Mouse (Mus musculus) limb, embryonic 11.5 days (tissue): ENCODE data around the gene Anpep. TPM values are rescaled to one million over a fixed set of nuclear protein-coding genes. Genes with fewer than 3 reads are reported as not detected.

Source experiments
- ATAC-seq: fragments of 200-750 bp; cut with Nextera tagmentation; 2 replicates; pipeline ENCODE4 v1.8.0; 2017; ENCODE audit warnings: low read depth; ENCODE audit not compliant: insufficient number of reproducible peaks, low FRiP score, low TSS enrichment
- DNase-seq: peaks from one replicate; pipeline ENCODE4 v3.0.0-alpha.2; 2015; ENCODE audit warnings: low spot score
- H3K27ac ChIP-seq: fragments of 300-500 bp; sonication (generic); replicated peaks from 2 replicates; pipeline ENCODE4 v1.5.1; 2014; ENCODE audit warnings: low read depth, mild to moderate bottlenecking, low read length
- H3K27me3 ChIP-seq: fragments of 300-500 bp; sonication (generic); 2 replicates; pipeline ENCODE4 v1.6.1; 2014; ENCODE audit warnings: mild to moderate bottlenecking, low read length, mixed read lengths; ENCODE audit not compliant: control insufficient read depth, insufficient read depth
- H3K36me3 ChIP-seq: fragments of 300-500 bp; sonication (generic); 2 replicates; pipeline ENCODE4 v1.6.1; 2014; ENCODE audit warnings: mild to moderate bottlenecking, low read length, moderate library complexity, mixed read lengths; ENCODE audit not compliant: control insufficient read depth, insufficient read depth
- H3K4me1 ChIP-seq: fragments of 300-500 bp; sonication (generic); 2 replicates; pipeline ENCODE4 v1.6.1; 2014; ENCODE audit warnings: low read length, mixed read lengths; ENCODE audit not compliant: control insufficient read depth, insufficient read depth
- H3K4me2 ChIP-seq: fragments of 300-500 bp; sonication (generic); 2 replicates; pipeline ENCODE4 v1.6.1; 2014; ENCODE audit warnings: low read depth, mild to moderate bottlenecking, moderate library complexity; ENCODE audit not compliant: severe bottlenecking
- H3K4me3 ChIP-seq: fragments of 300-500 bp; sonication (generic); 2 replicates; pipeline ENCODE4 v1.5.1; 2014; ENCODE audit warnings: low read depth, low read length
- H3K9ac ChIP-seq: fragments of 300-500 bp; sonication (generic); 2 replicates; pipeline ENCODE4 v1.6.1; 2014; ENCODE audit warnings: mild to moderate bottlenecking, low read length
- H3K9me3 ChIP-seq: fragments of 300-500 bp; sonication (generic); 2 replicates; pipeline ENCODE4 v1.6.1; 2016; ENCODE audit warnings: low read length; ENCODE audit not compliant: control insufficient read depth
- WGBS: fragments of 180-500 bp; shearing (Covaris S2); extraction: QIAGEN DNeasy Blood & Tissue Kit; methylation state at CpG from one replicate; pipeline ENCODE4 v1.1.7; 2014; 5-methylcytosine and 5-hydroxymethylcytosine counted together
- polyA plus RNA-seq: library from polyadenylated mRNA; unstranded; fragments of >200 nt; fragmentation: Nextera tagmentation; extraction: Ambion mirVana; gene quantifications from 2 replicates; pipeline ENCODE4 v1.2.1, GENCODE M21; 2014

The Anpep gene
- polyA plus RNA-seq, 1 experiment from 2014 or later: 13.1 TPM

DNA sequence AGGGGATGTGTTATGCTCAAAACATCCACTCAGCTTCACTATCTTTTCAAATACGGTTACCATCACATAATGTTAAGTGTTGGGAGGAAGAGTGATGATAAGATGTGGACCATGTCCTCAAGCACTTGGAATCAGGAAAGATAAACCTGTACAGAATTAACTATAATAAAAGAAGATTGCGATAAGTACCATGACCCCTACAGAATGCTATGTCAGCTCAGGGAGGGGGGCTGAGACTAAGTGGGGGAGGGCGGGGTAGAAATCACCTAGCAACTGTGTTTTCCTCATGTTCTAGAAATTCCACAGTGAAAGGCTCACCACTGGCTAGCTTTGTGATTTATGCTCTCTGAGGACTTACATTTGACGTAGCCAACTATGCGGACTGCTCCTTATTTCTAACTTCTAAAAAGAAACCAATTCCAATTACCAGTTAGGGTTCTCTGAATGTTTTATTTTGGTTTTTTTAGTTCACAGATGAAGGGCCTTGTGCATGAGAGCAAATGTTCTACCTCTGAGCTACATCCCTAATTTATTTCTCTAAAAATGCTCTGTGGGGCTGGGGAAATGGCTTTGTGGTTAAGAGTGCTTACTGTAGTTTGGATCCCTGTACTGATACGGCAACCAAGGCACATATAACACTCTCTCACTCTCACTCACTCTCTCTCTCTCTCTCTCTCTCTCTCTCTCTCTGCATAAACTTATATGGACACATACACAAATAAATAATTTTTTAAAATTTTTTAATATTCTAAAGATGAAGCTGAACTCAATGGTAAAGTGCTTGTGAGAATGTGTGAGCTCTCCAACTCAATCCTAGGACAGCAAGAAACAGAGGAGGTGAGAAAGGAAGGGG lies 31.9 kb upstream of the Anpep start:
- Histone ChIP-seq H3K4me1 (no peaks in the 10 kb centered on the region), H3K9ac (no peak overlapping the region), H3K9me3 (no peaks in the 10 kb centered on the region), H3K27ac (no peak overlapping the region), H3K27me3 (no peaks in the 10 kb centered on the region), H3K36me3 (no peaks in the 10 kb centered on the region), H3K4me3 (no peak overlapping the region), H3K4me2 (no peak overlapping the region)
- no peak for ATAC-seq
- no peak for DNase-seq
- WGBS: 84% methylated on average over 6 of the region's 6 CpGs

DNA sequence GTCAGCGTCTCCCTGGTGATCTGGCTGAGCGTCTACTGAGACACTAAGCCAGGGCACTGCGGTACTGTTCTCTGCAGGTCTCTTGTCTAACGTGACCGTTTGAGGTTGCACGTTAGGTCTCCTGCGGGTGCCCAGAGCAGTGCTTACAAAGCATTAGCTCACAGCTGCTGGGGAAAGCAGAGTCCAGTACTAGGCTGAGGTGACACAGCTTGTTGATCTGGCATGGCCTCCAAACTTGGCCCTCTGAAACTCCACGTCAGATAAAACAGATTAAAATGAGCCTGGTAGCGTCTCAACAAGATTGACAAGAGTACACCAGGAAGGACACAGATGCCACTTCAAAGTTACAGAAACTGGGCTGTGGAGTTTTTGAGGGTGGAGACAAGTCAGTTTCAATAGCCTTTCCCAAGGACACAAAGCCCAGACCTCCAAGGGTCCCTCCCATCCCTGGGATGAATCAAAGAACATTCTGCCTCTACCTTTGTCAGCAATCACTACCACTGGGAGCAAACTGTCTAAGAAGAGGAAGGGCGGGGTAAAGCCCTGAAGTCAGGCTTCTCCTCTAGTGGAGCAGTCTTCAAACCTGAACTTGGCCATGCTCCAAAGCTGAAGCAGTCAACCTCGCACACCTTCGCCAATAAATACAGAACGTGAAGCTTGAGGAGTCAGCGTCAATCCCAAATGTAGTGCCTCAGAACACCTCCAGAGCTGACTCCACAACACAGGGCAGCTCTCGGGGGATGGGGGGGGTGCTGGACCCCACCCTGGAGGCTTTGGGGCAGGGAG lies 29.8 kb upstream of the Anpep start:
- H3K36me3 ChIP-seq: no peaks in the 10 kb centered on the region
- no peak overlapping the region for H3K9ac ChIP-seq
- no peaks in the 10 kb centered on the region for H3K27me3 ChIP-seq
- no peaks in the 10 kb centered on the region for H3K9me3 ChIP-seq
- H3K27ac ChIP-seq: no peak overlapping the region
- H3K4me3 ChIP-seq: no peak overlapping the region
- no peak overlapping the region for H3K4me2 ChIP-seq
- DNase-seq (no peak), ATAC-seq (no peak)
- 91% methylated on average over 15 of the region's 15 CpGs for WGBS
- H3K4me1 ChIP-seq: no peaks in the 10 kb centered on the region

DNA sequence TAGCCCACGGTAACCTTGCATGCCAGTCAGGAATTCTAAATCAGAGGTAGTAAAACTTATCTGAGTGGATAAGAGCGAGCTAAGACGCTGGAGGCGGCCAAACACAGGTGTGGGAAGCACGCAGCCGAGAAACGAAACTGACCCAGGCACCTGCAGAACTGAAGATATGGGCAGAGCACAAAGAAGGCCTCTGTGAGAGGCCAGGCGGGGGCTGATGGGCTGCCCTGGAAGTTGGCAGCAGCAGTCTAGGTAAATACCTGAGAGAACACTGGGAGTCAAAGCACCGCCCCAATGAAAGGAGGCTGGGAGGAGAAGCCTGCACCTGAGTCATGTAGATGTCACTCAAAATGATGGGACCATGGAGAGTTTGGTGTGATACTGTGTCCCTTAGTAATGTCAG lies 27.7 kb upstream of the Anpep start:
- H3K27me3 ChIP-seq: no peaks in the 10 kb centered on the region
- ATAC-seq: no peak
- H3K9me3 ChIP-seq: no peaks in the 10 kb centered on the region
- no peak for DNase-seq
- H3K4me2 ChIP-seq: no peak overlapping the region
- no peak overlapping the region for H3K4me3 ChIP-seq
- no peaks in the 10 kb centered on the region for H3K36me3 ChIP-seq
- no peaks in the 10 kb centered on the region for H3K4me1 ChIP-seq
- H3K9ac ChIP-seq: no peak overlapping the region
- 88% methylated on average over 9 of the region's 9 CpGs for WGBS
- H3K27ac ChIP-seq: no peak overlapping the region

DNA sequence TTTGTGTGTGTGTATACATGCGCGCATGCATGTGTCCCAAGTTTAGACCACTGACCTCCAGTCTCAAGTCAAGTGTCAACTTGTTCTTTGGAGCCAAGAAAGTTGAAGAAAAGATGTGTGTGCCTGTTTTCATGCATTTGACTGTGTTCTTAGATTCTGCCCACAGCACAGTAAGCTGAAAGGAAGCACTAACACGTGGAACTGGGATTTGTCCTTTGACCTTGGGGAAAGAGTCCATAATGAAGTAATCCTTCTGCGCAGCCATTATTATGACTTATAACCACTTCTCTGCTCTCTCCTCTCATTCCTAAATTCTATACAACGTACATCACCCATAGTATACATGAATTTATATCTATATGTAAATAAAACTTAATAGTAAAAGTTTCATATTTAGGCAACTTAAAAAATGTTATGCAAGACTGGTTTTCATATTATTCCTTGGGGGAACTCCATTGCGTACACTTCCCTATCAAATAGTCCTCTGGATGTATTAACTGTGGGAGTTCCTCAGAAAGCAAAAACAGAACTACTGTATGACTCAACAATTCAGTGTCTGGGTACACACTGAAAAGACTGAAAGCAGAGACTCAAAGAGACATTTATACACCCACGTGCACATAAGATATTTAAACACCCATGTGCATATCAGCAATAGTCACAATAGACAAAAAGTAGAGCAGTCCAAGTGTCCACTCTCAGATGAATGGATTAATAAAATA lies 22.9 kb upstream of the Anpep start:
- no peaks in the 10 kb centered on the region for H3K4me1 ChIP-seq
- ATAC-seq (no peak), DNase-seq (no peak)
- no peaks in the 10 kb centered on the region for H3K9me3 ChIP-seq
- 89% methylated on average over 7 of the region's 7 CpGs for WGBS
- H3K9ac ChIP-seq: no peak overlapping the region
- no peak overlapping the region for H3K4me3 ChIP-seq
- no peaks in the 10 kb centered on the region for H3K27me3 ChIP-seq
- H3K4me2 ChIP-seq: no peak overlapping the region
- H3K27ac ChIP-seq: no peak overlapping the region
- H3K36me3 ChIP-seq: peaks cover 2% of the 10 kb centered on the region; the same call in 1 of the 2 replicates

DNA sequence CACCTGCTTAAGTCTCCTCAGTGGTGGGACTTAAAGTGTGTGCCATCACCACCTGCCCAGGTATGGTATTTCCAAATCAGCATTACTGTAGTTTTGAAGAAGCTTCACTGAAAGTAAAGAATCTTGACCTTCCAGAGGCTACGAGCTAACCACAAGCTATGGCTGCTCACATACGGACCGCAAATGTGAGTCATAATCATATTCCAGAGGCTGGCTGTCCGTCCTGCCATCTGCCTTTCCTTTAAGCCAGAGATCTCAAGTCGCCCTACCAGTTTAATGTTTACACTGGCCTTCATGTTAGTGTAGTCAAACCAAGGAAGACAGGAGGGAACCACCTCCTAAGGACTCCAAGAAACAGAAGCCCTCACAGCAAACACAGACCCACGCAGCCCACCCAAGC lies 21.0 kb upstream of the Anpep start:
- no peaks in the 10 kb centered on the region for H3K27me3 ChIP-seq
- peaks cover 2% of the 10 kb centered on the region; the same call in 1 of the 2 replicates for H3K36me3 ChIP-seq
- DNase-seq (no peak), ATAC-seq (no peak)
- no peak overlapping the region for H3K9ac ChIP-seq
- 91% methylated on average over 6 of the region's 6 CpGs for WGBS
- H3K9me3 ChIP-seq: no peaks in the 10 kb centered on the region
- no peaks in the 10 kb centered on the region for H3K4me1 ChIP-seq
- no peak overlapping the region for H3K27ac ChIP-seq
- no peak overlapping the region for H3K4me3 ChIP-seq
- no peak overlapping the region for H3K4me2 ChIP-seq

DNA sequence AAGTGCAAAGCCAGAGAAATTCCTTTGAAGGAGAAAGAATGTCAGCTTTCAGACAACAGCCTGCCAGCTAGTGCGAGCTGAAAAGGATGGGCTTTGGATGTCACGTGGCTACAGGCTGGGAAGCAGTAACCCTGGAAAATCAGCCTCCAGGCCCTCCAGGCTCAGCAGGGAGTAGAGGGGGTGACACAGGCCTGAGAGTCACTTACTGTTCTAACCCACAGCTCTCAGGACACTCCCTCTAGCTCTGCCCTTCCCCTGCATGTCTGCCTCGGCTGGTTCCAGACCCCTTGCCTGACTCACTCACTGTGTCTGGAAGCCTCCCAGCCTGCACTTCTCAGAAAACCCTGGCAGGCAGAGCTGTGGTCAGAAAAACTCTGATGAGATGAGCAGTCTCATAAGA lies 20.1 kb upstream of the Anpep start:
- no peak for DNase-seq
- Histone ChIP-seq H3K4me1 (no peaks in the 10 kb centered on the region), H3K9me3 (no peaks in the 10 kb centered on the region), H3K36me3 (peaks cover 2% of the 10 kb centered on the region; the same call in 1 of the 2 replicates), H3K27me3 (no peaks in the 10 kb centered on the region), H3K9ac (no peak overlapping the region), H3K27ac (no peak overlapping the region), H3K4me3 (no peak overlapping the region), H3K4me2 (no peak overlapping the region)
- no peak for ATAC-seq
- WGBS: 35% methylated on average over 3 of the region's 3 CpGs

DNA sequence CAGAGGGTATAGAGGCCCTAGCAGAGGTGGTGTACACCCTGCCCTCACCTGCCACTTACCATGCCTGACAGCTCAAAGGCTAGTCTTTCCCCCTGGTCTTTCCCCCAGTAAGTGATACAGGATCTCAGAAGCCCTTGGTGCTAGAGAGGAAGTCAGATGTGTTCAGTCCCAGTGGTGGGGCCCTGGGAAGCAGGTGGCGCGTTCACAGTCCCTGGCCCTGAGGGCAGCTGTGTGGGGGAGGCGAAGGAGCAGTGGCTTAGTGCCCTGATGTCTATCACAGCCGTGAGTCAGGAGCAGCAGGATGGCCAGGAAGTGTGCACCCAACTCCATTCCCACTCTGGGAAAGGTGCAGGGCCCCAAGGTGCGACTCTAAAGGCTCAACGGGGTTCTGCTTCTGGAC lies 19.2 kb upstream of the Anpep start:
- ATAC-seq (no peak), DNase-seq (no peak)
- Histone ChIP-seq H3K4me2 (no peak overlapping the region), H3K9ac (no peak overlapping the region), H3K27ac (no peak overlapping the region), H3K36me3 (peaks cover 2% of the 10 kb centered on the region; the same call in 1 of the 2 replicates), H3K9me3 (no peaks in the 10 kb centered on the region), H3K4me1 (no peaks in the 10 kb centered on the region), H3K4me3 (no peak overlapping the region), H3K27me3 (no peaks in the 10 kb centered on the region)
- 90% methylated on average over 6 of the region's 6 CpGs for WGBS

DNA sequence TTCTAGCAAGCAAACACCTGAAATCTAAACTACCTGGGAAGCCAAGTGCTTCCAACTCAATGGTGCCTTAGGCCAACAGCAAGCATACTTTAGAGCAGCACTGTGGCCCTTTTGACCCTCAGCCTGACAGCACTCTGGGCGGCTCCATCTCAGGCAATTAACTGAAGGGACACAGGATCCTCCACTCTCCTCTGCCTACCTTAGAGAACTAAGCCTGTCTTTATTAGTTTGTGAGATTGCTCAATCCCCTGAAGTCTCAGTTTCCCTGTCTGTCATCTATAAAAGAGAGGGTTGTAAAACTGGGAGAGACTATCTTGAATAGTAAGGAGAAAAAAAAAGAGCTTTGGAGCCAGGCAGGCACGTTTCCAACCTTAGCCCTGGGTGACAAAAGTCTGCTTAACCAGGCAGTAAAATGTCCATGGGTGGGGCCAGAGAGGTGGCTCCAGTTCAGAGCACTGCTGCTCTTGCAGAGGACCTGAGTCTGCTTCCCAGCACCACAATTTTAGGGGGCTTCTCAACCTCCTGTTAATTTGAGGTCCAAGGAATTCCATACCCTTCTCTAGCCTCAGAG lies 17.7 kb upstream of the Anpep start:
- WGBS: 49% methylated on average over 2 of the region's 2 CpGs
- H3K4me3 ChIP-seq: no peak overlapping the region
- peaks cover 2% of the 10 kb centered on the region; the same call in 1 of the 2 replicates for H3K36me3 ChIP-seq
- no peak overlapping the region for H3K4me2 ChIP-seq
- H3K4me1 ChIP-seq: no peaks in the 10 kb centered on the region
- no peak for DNase-seq
- H3K27me3 ChIP-seq: no peaks in the 10 kb centered on the region
- H3K27ac ChIP-seq: no peak overlapping the region
- H3K9me3 ChIP-seq: no peaks in the 10 kb centered on the region
- H3K9ac ChIP-seq: no peak overlapping the region
- ATAC-seq: no peak
